Mouse (Mus musculus): ENCODE data around the gene Smg6.

Smg6 gene

DNA sequence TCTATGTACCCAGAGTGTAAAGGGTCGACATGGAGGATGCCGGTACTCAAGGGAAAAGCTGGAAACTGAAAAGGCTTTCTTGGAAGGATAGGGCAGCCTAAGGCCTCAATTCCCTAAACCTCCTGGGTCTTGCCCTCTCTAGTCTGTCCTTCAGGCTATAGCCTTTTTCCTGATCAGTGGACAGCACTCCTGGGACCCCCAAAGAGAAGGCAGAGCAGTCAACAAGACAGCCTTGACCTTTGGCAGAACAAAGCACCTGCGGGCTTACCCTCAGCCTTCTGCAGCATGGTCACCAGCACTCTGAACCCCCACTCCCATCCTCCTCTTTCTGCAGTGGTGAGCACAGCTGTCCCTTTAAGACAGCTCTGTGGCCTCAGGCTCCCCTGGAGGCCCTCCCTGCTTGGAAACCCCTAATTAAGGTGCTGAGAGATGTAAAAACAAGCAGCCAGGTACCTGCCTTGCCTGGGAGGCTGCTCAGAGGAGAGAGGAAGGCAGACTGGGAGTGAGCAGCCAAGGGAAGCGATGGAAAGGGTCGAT is 265.4 kb downstream of the Smg6 start, which contains the start of gene Dph1:
TSS of gene Dph1 (minus strand) at position 337 of the 537 bp plus-strand sequence.
- no peak for DNase-seq (ENCODE audit: low read depth, low spot score)

DNA sequence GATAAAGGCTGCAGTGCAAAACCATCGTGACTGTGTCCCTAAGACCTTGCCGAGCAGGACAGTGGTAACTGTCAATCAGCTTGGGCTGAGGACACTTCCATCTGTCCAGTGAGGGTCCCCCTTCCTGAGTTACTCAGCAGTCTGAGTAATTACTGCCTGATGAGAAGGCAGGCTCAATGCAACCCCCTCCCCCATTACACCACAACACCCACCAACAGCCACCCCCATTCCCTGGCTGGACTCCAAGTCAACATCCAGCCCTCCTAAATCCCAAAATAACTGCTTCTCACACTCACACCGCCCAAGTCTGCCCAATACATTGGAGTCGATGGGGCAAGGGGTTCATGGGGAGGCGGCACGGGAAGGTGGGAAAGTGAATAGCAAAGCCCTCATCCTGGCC is 266.2 kb downstream of the Smg6 start:
- no peak for DNase-seq (ENCODE audit: low read depth, low spot score)

GRCm38 (mm10) chr11:75192336-75193214 is 267.0 kb downstream of the Smg6 start:
- DNase-seq (ENCODE audit: low read depth, low spot score), result no peak

DNA sequence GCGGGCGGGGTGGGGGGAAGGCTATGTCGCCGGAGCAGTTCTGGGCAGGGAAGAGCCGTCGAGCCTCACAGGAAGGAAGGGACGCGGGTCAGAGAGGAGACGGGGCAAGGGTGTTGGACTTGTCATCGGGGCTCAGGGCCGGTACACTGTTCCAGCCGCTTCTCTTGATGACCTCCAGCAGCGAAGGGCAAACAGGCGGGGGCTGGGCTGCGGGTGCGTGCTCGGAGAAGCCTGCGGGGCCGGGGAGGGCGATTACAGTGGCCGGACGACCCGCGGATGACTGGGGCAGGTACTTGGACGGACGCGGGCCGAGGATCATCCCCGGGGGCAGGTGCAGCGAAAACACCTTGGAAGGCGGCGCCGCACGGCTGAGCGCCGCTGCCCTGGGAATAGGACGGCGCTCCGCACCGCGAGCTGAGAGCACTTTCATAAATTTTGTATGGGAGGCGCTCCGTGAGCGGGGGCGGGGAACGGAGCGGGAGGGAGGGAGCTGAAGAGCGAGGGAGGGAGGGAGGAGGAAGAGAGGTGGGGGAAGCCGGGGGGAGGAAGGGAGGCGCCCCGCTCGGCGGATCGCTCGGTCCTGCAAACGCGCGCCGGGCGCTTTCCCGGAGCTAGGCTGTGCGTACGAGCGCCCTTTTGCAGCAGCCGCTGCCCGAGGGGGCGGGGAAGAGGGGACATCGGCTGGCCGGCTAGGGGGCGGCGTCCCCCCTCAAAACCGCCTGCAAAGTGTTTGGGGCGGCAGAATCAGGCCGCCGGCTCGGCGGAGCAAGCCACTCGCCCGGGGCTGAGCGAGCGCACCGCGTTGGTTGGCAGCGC is 267.8 kb downstream of the Smg6 start, which contains the start of gene Rtn4rl1:
TSS of gene Rtn4rl1 (plus strand) at position 528 of the 816 bp plus-strand sequence.
- DNase-seq (ENCODE audit: low read depth, low spot score), result no peak

DNA sequence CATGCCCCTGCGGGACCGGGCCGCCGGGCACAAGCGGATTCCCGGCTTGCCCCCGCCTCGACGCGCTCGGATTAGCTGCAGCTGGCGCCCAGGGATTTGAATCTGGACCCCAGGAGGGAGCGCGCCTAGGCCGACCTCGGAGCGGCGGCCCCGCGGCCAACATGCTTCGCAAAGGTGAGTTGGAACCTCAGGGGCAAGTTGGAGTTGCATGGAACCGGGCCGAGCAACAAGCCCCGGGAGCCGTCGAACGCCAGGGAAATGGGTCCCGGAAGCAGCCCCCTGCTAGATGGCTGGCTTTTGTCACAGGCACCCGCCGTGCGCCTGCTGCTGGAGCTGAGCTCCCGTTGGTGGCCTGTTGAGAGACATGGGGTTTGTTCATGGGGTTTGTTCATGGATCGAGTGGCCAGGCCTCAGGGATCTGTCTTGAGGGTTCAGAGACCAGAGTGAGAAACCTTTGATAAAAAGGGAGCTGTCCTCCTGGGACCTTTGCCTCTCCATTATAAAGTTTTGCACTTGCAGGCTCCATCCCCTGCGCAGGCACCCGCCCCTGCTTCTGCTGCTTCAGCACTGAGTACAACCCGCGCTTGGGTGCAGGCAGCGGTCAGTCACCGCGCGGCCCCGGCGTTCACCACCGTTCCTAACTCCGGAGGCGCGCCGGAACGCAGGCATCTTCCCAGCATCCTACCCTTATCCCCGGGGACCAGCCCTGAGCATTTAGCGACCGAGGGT is 268.7 kb downstream of the Smg6 start:
- DNase-seq (ENCODE audit: low read depth, low spot score), result no peak

DNA sequence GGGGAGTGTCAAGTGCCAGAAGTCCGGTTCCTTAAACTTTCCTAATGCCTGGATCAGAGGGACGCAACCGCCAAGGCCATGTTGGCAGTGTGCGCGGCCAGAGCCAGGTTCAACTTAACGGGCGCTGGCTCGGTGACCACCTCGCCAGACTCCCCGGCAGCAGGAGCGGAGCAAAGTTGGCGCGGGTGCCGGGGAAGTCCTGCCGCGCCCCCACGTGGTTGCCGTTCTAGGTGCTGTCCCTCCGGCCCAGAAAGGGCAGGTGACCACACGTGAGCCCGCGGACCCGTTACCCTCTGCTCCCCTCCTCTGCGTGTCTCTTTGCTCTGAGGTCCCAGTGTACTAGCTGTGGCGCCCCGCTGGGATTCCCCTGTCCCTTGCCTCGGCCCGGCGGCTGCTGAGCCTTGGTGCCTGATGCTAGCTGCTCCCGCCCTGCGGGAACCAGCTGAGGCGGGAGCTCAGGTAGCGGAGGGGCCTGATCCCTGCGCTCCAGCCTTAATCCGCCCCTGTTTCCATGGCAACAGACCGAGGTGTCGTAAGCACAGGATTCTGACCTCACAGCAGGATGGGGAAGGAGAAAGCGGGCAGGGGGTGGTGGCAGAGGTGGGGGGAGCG is 269.3 kb downstream of the Smg6 start:
- no peak for DNase-seq (ENCODE audit: low read depth, low spot score)

DNA sequence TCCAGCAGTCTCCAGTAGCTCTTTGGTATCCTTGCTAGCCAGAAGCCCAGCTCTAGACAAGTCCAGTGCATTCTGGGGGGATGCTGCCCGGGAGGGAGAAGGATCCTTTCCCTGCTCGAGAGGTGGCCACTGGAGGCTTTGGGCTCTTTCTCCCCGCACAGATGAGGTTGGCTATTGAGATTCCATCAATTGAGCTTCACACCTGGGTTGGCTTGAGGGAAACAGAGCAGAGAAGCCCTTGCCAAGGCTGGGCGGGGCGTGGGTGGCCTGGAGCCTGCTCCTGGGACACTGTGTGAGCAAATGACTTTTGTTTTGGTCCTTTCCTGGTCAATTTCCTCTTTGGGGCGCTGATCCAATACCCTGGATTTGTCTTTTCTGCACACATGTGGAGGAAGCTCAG is 270.5 kb downstream of the Smg6 start:
- no peak for DNase-seq (ENCODE audit: low read depth, low spot score)

DNA sequence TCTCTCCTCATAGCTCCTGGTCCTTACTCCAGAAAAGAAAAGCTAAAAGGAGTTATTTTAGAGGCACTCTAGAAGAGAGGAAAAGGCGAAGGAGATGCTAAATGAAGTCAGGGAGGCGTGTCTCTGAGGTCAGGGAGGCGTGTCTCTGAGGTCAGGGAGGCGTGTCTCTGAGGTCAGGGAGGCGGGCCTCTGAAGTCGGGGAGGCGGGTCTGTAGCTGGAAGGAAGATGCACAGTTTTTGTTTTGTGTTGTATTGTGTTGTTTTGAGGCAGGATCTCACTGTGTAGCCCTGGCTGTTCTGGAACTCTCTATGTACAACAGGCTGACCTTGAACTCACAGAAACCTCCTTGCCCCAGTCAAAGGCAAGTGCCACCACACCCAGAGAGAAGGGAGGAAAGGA is 272.3 kb downstream of the Smg6 start:
- DNase-seq (ENCODE audit: low read depth, low spot score), result no peak

- DNase-seq (ENCODE audit: low read depth, low spot score), result no peak
These were observed 273.2 kb downstream of the Smg6 start for GRCm38 (mm10) chr11:75198792-75199191.

DNA sequence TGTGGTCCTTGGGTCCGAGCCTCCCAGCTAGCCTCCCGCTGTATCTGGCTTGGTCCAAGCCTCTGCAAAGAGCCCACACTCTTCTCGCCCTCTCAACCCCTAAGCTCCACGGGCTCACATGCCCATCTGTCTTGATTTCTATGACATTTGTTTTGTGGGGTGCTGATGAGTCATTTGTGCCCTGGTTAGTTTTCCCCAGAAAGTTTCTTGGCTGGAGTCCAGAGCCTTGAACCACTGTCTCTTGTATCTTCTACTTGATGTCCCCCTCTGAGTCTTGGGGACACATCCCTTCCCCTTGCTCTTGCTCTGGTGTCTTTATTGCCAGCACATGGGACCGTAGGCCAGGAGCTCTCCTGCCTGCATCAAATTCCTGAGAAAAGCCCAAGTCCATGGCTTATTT is 274.3 kb downstream of the Smg6 start:
- no peak for DNase-seq (ENCODE audit: low read depth, low spot score)

DNA sequence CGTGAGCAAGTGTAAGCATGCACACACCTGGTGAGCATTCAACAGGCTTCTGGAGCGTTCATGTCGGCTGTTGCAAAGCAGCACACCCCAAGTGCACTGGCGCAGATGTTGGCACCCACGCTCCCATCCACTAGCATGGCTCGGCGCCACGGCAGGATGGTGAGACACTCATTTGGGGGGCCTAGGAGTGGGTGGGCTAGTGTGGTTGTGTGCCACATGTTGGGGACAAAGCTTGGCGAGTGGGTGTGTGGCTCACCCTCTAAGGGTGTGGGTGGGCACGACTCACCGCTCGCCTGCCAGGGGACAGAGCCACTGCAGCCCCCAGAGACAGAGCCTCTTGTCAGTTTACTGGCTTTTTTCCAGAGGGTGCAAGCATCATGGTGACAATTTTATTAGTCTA is 275.3 kb downstream of the Smg6 start:
- no peak for DNase-seq (ENCODE audit: low read depth, low spot score)

- DNase-seq (ENCODE audit: low read depth, low spot score), result no peak
These were observed 276.1 kb downstream of the Smg6 start for GRCm38 (mm10) chr11:75201721-75202120.

GRCm38 (mm10) chr11:75203926-75204325 is 278.3 kb downstream of the Smg6 start:
- no peak for DNase-seq (ENCODE audit: low read depth, low spot score)

DNA sequence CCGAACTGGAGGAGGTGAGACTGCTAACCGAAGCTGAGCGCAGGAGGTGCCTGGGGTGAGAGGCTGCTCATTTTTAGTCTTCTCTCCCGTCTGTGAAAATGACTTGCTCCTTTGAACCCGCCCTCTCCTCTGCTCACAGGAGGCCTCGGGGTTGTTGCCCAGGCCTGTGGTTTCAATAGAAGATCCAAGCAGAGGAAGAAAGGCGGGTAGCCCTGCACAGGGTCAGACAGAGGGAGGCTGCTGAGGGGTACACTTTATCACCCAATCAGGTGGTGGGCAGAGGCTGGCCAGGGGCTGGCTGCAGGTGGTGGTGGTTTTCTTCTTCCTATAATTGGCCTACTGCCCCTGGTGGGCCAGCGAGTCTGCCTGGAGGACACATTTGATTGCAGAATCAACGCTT is 278.8 kb downstream of the Smg6 start:
- DNase-seq (ENCODE audit: low read depth, low spot score), result no peak

DNA sequence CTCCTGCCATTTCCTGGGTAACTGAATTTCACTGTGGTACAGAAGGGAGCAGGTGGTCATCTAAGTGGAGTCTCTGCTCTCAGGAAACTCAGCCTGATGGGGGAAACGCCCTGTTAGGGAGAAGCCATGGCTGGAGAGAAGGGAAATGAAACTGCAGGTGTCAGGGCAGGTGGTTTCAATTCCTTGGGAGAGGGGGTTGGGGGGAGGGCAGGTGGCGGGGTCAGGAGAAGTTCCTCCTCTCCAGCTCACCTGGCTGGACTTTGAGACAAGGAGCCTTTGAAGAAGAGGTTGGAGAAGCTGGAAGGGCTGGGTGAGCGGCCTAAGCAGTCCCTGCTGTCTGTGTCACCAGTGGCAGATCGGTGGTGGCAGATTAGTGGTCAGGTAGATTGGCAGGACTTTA is 280.7 kb downstream of the Smg6 start:
- no peak for DNase-seq (ENCODE audit: low read depth, low spot score)

DNA sequence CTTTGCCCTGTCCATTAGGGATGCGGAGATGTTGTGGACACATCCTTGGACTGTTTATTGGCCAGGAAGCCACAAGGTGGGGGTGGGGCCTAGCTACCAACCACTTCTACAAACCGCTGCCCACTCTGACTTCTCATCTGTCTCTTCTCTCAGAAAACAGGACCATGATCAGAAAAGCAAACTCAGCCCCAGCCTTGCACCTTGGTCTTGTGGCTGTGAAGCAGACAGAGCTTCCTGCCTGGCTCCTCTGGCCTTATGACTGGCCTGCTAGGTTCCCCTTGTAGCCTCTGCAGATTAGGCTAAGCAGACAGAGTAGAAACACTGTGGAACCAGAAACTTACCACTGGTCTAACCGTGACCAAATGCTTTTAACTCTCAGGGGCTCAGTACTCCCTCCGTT is 283.7 kb downstream of the Smg6 start:
- no peak for DNase-seq (ENCODE audit: low read depth, low spot score)

GRCm38 (mm10) chr11:75210093-75210492 is 284.5 kb downstream of the Smg6 start:
- DNase-seq (ENCODE audit: low read depth, low spot score), result no peak

DNA sequence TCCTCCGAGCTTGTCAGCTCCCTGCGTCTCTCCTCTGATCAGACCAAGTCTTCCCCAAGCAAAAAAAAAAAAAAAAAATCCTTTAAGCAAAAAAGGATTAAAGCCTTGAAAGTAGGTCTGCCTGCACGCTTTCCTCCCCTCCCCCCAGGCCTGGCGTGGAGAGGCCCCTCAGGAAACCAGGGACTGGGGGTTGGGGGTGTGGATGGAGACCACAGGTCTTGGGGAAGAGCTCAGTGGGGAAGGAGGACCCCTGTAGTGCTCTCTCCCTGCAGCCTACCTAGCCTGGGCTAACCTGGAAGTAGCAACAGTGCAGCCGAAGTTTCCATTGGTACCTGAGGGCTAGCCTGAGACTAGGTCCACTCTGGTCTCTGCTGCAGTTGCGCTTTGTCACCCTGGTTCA is 285.1 kb downstream of the Smg6 start:
- no peak for DNase-seq (ENCODE audit: low read depth, low spot score)

DNA sequence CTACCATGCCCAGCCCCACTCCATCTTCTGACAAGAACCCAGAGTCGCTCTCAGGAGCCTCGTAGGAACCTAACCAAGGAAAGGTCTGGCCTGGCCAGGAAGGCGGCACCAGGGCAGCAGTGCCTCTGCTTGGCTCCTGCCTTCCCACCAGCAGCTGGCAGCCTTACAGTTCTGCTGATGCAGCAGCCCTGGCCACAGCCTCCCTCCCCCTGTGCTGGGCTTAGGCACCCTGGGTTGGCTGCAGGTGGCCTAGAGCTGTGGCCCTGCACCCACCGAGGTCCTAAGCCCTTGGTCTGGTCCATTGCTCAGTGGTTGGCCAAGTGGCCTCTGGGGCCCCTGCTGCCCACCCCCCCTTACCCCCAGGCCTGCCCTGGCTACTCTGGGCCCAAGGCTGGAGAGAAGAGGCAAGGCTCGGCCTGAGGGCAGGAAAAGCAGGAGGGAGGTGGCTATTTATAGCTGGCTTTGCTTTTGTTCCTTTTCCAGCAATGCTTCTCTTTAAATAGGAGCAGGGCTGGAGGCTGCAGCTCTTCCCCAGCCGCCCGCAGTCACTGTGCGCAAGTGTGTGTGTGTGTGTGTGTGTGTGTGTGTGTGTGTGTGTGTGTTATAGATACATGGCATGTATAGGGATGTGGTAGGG is 286.5 kb downstream of the Smg6 start:
- DNase-seq (ENCODE audit: low read depth, low spot score), result peak; percentile 79

GRCm38 (mm10) chr11:75212876-75213275 is 287.3 kb downstream of the Smg6 start:
- no peak for DNase-seq (ENCODE audit: low read depth, low spot score)
